ENCODE assay signal across 7 mouse cellular contexts in the genomic region with DNA sequence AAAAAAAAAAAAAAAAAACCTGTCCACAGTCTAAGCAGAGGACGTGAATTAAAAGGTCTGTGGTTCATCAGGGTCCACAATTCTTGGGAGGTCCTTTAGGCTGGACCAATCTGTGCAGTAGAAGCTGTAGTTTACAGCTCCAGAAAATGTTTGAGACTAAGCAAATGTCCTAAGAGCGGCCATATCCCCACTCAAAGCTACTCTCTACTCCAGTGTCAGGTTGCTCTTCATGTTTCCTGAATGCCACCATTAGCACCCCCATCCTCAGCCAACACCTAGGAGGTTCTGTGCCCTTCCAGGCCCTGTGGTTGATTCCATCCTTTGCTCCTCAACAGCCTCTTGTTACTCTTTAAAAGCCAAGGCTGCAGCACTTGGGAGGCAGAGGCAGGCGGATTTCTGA. TPM values are rescaled to one million over a fixed set of nuclear protein-coding genes. Genes with fewer than 3 reads are reported as not detected.
DNase-seq lines count a peak whose midpoint lies in the region; ATAC-seq and TF ChIP-seq lines count a peak whose summit lies in the region.

No protein-coding gene starts in this region.

- WGBS in lung, postnatal 0 days: 23% methylated on average over 3 of the region's 3 CpGs
- 31% methylated on average over 3 of the region's 3 CpGs for WGBS in embryonic facial prominence, embryonic 15.5 days
- 28% methylated on average over 3 of the region's 3 CpGs for WGBS in limb, embryonic 13.5 days
- WGBS in stomach, embryonic 16.5 days: 21% methylated on average over 3 of the region's 3 CpGs

- peak overlapping the region; percentile 86; the same call in 1 of the 2 replicates for H3K4me2 ChIP-seq in lung, postnatal 0 days (replicated peaks; ENCODE audit: low read depth, low read length)
- peak overlapping the region; percentile 75 for H3K4me2 ChIP-seq in embryonic facial prominence, embryonic 15.5 days (replicated peaks)
- peak overlapping the region; percentile 81 for H3K4me2 ChIP-seq in limb, embryonic 13.5 days (replicated peaks)
- H3K4me2 ChIP-seq in stomach, embryonic 16.5 days (ENCODE audit: low read depth, low read length): peak overlapping the region; percentile 65

- no peak for ATAC-seq in lung, postnatal 0 days
- ATAC-seq in embryonic facial prominence, embryonic 15.5 days (ENCODE audit: insufficient number of reproducible peaks, low FRiP score, low TSS enrichment, low read depth): no peak
- peak; percentile 29; the same call in 1 of the 2 replicates for ATAC-seq in limb, embryonic 13.5 days (ENCODE audit: low FRiP score, low read depth)
- no peak for ATAC-seq in stomach, embryonic 16.5 days (ENCODE audit: insufficient read depth, low FRiP score)
- no peak for ATAC-seq in frontal cortex, adult (ENCODE audit: low TSS enrichment)

- DNase-seq in lung, postnatal 0 days (ENCODE audit: low spot score): no peak
- DNase-seq in lung, postnatal 10 days: no peak
- DNase-seq in ovary, adult 18-20 months (ENCODE audit: low spot score): no peak

- peaks cover 5% of the 10 kb centered on the region; the same call in 1 of the 2 replicates for H3K36me3 ChIP-seq in lung, postnatal 0 days (ENCODE audit: insufficient read depth, low read length)
- peaks cover 29% of the 10 kb centered on the region for H3K36me3 ChIP-seq in embryonic facial prominence, embryonic 15.5 days
- H3K36me3 ChIP-seq in limb, embryonic 13.5 days: peaks cover 40% of the 10 kb centered on the region
- H3K36me3 ChIP-seq in stomach, embryonic 16.5 days (ENCODE audit: control insufficient read depth, insufficient read depth, low read length): peaks cover 7% of the 10 kb centered on the region; the same call in 1 of the 2 replicates

- H3K27ac ChIP-seq in lung, postnatal 0 days (ENCODE audit: low read length): no peak overlapping the region
- H3K27ac ChIP-seq in embryonic facial prominence, embryonic 15.5 days (replicated peaks): no peak overlapping the region
- H3K27ac ChIP-seq in limb, embryonic 13.5 days: no peak overlapping the region
- H3K27ac ChIP-seq in stomach, embryonic 16.5 days (ENCODE audit: low read length): peak overlapping the region; percentile 10; the same call in 1 of the 2 replicates

- no peak for TF ChIP-seq EP300 in lung, postnatal 0 days (IDR thresholded peaks at IDR 0.05)

- no peaks in the 10 kb centered on the region for H3K9me3 ChIP-seq in lung, postnatal 0 days (ENCODE audit: low read length)
- no peaks in the 10 kb centered on the region for H3K9me3 ChIP-seq in embryonic facial prominence, embryonic 15.5 days (replicated peaks)
- H3K9me3 ChIP-seq in limb, embryonic 13.5 days: no peaks in the 10 kb centered on the region
- H3K9me3 ChIP-seq in stomach, embryonic 16.5 days (replicated peaks; ENCODE audit: control insufficient read depth, low read length): no peaks in the 10 kb centered on the region

- no peaks in the 10 kb centered on the region; the same call in 1 of the 2 replicates for H3K4me1 ChIP-seq in lung, postnatal 0 days (ENCODE audit: insufficient read depth, low read depth, low read length)
- peaks cover 3% of the 10 kb centered on the region; the same call in 1 of the 2 replicates for H3K4me1 ChIP-seq in embryonic facial prominence, embryonic 15.5 days
- peaks cover 14% of the 10 kb centered on the region for H3K4me1 ChIP-seq in limb, embryonic 13.5 days
- H3K4me1 ChIP-seq in stomach, embryonic 16.5 days (ENCODE audit: control insufficient read depth, insufficient read depth, low read length): 0 out of 2 replicates have a peak, but pooled peaks cover 2% of the 10 kb centered on the region

- peak overlapping the region; percentile 63; the same call in 1 of the 2 replicates for H3K4me3 ChIP-seq in lung, postnatal 0 days (ENCODE audit: low read depth, low read length)
- peak overlapping the region; percentile 79 for H3K4me3 ChIP-seq in embryonic facial prominence, embryonic 15.5 days (replicated peaks)
- H3K4me3 ChIP-seq in limb, embryonic 13.5 days: peak overlapping the region; percentile 85
- H3K4me3 ChIP-seq in stomach, embryonic 16.5 days (replicated peaks; ENCODE audit: low read length): peak overlapping the region; percentile 90

- H3K9ac ChIP-seq in lung, postnatal 0 days (replicated peaks; ENCODE audit: low read depth): 0 out of 2 replicates have a peak overlapping the region, but pooled peaks have one; percentile 54
- H3K9ac ChIP-seq in embryonic facial prominence, embryonic 15.5 days: peak overlapping the region; percentile 65; the same call in 1 of the 2 replicates
- peak overlapping the region; percentile 85 for H3K9ac ChIP-seq in limb, embryonic 13.5 days
- peak overlapping the region; percentile 91 for H3K9ac ChIP-seq in stomach, embryonic 16.5 days (ENCODE audit: low read length)

- no peaks in the 10 kb centered on the region for H3K27me3 ChIP-seq in lung, postnatal 0 days (replicated peaks; ENCODE audit: insufficient read depth, low read length)
- H3K27me3 ChIP-seq in embryonic facial prominence, embryonic 15.5 days: no peaks in the 10 kb centered on the region
- no peaks in the 10 kb centered on the region for H3K27me3 ChIP-seq in limb, embryonic 13.5 days
- no peaks in the 10 kb centered on the region for H3K27me3 ChIP-seq in stomach, embryonic 16.5 days (ENCODE audit: control insufficient read depth, insufficient read depth, low read length)

- no peak for TF ChIP-seq CTCF in lung, postnatal 0 days (IDR thresholded peaks at IDR 0.05)

RNA-seq across cellular contexts. Expression of gene Tyms, which starts 1.0 kb away (rescaled TPM):
- 37.3 and 38.9 TPM in 2 replicates for polyA plus RNA-seq in lung, postnatal 0 days (2015; fragmentation: Nextera tagmentation; extraction: Ambion mirVana)
- polyA plus RNA-seq in embryonic facial prominence, embryonic 15.5 days (2015; fragmentation: Nextera tagmentation; extraction: Ambion mirVana): 200 and 215 TPM in 2 replicates
- polyA plus RNA-seq in limb, embryonic 13.5 days (2015; fragmentation: Nextera tagmentation; extraction: Ambion mirVana): 282 and 295 TPM in 2 replicates
- 217 and 232 TPM in 2 replicates for polyA plus RNA-seq in stomach, embryonic 16.5 days (2015; fragmentation: Nextera tagmentation; extraction: Ambion mirVana)

RNA-seq across cellular contexts. Expression of gene Garem2, which starts 32.6 kb away (rescaled TPM):
- polyA plus RNA-seq in lung, postnatal 0 days (2015; fragmentation: Nextera tagmentation; extraction: Ambion mirVana): 0.04 and 0.05 TPM in 2 replicates
- 0.87 and 1.00 TPM in 2 replicates for polyA plus RNA-seq in embryonic facial prominence, embryonic 15.5 days (2015; fragmentation: Nextera tagmentation; extraction: Ambion mirVana)
- polyA plus RNA-seq in limb, embryonic 13.5 days (2015; fragmentation: Nextera tagmentation; extraction: Ambion mirVana): 0.57 and 0.78 TPM in 2 replicates
- polyA plus RNA-seq in stomach, embryonic 16.5 days (2015; fragmentation: Nextera tagmentation; extraction: Ambion mirVana): 0.07 and 0.12 TPM in 2 replicates

RNA-seq across cellular contexts. Expression of gene 3110082J24Rik, which starts 33.5 kb away (rescaled TPM):
- polyA plus RNA-seq in lung, postnatal 0 days (2015; fragmentation: Nextera tagmentation; extraction: Ambion mirVana): not detected in 2 replicates
- polyA plus RNA-seq in embryonic facial prominence, embryonic 15.5 days (2015; fragmentation: Nextera tagmentation; extraction: Ambion mirVana): not detected in 2 replicates
- polyA plus RNA-seq in limb, embryonic 13.5 days (2015; fragmentation: Nextera tagmentation; extraction: Ambion mirVana): not detected in 2 replicates
- polyA plus RNA-seq in stomach, embryonic 16.5 days (2015; fragmentation: Nextera tagmentation; extraction: Ambion mirVana): not detected in 2 replicates

RNA-seq across cellular contexts. Expression of gene Il6, which starts 59.5 kb away (rescaled TPM):
- 0.25 and 2.1 TPM in 2 replicates for polyA plus RNA-seq in lung, postnatal 0 days (2015; fragmentation: Nextera tagmentation; extraction: Ambion mirVana)
- 0.25 and 0.29 TPM in 2 replicates for polyA plus RNA-seq in embryonic facial prominence, embryonic 15.5 days (2015; fragmentation: Nextera tagmentation; extraction: Ambion mirVana)
- polyA plus RNA-seq in limb, embryonic 13.5 days (2015; fragmentation: Nextera tagmentation; extraction: Ambion mirVana): 0.15 and 0.22 TPM in 2 replicates
- 0.16 and 0.22 TPM in 2 replicates for polyA plus RNA-seq in stomach, embryonic 16.5 days (2015; fragmentation: Nextera tagmentation; extraction: Ambion mirVana)
